Mouse (Mus musculus) CH12.LX (cell line): ENCODE measurements around the gene Zc3h4. TPM values are rescaled to one million over a fixed set of nuclear protein-coding genes. Genes with fewer than 3 reads are reported as not detected.

Source experiments
- DNase-seq: peaks from one replicate; pipeline ENCODE4 v3.0.0-alpha.2; 2013; ENCODE audit errors: extremely low read depth
- H3K27ac ChIP-seq: 2 replicates; pipeline ENCODE4 v1.5.1; 2012; ENCODE audit warnings: low read depth, mild to moderate bottlenecking, control low read depth, moderate library complexity; ENCODE audit not compliant: insufficient read depth
- H3K27me3 ChIP-seq: replicated peaks from 2 replicates; pipeline ENCODE3; 2012; ENCODE audit warnings: inconsistent platforms
- H3K36me3 ChIP-seq, 2 experiments: replicated peaks in 1 of 2; 2 replicates each; pipeline versions ENCODE3 to v1.6.1; 2012; ENCODE audit warnings: inconsistent platforms in 1 of 2, low read length in 1 of 2, mild to moderate bottlenecking in 1 of 2, mixed read lengths in 1 of 2, moderate library complexity in 1 of 2; ENCODE audit not compliant: control insufficient read depth in 1 of 2, insufficient read depth in 1 of 2
- H3K4me1 ChIP-seq, 2 experiments: 2 replicates each; pipeline ENCODE4 v1.6.1; 2012; ENCODE audit warnings: inconsistent platforms in 1 of 2, moderate library complexity in 1 of 2; ENCODE audit not compliant: insufficient read depth in 2 of 2, control insufficient read depth in 1 of 2
- H3K4me2 ChIP-seq: 2 replicates; pipeline ENCODE4 v1.6.1; 2012; ENCODE audit warnings: low read depth, mild to moderate bottlenecking, control low read depth; ENCODE audit not compliant: poor library complexity, insufficient read depth, severe bottlenecking
- H3K4me3 ChIP-seq, 3 experiments: fragments of 150-350 bp in 1 of 3; sonication (generic) in 1 of 3; replicated peaks in 1 of 3; 2 replicates each; pipeline versions ENCODE3 to v1.5.1; 2011 to 2012; ENCODE audit warnings: low read depth in 2 of 3, low read length in 2 of 3, mild to moderate bottlenecking in 2 of 3, moderate library complexity in 2 of 3, control low read depth in 1 of 3, improper control_type of control experiment in 1 of 3, inconsistent platforms in 1 of 3, mixed read lengths in 1 of 3; ENCODE audit not compliant: poor library complexity in 1 of 3
- H3K79me2 ChIP-seq: replicated peaks from 2 replicates; pipeline ENCODE4 v1.6.1; 2012; ENCODE audit warnings: mild to moderate bottlenecking, moderate library complexity; ENCODE audit not compliant: control insufficient read depth, poor library complexity, insufficient read depth, severe bottlenecking; ENCODE audit errors: extremely low read depth
- H3K9ac ChIP-seq: 2 replicates; pipeline ENCODE4 v1.6.1; 2012; ENCODE audit warnings: low read depth, mild to moderate bottlenecking, control low read depth, moderate library complexity; ENCODE audit not compliant: insufficient read depth
- H3K9me3 ChIP-seq: replicated peaks from 2 replicates; pipeline ENCODE3; 2012; ENCODE audit warnings: low read length, inconsistent platforms, mixed read lengths
- CHD2 ChIP-seq: IDR thresholded peaks from 2 replicates; pipeline ENCODE4 v1.6.1; 2011; ENCODE audit warnings: low read length, improper control_type of control experiment
- MAZ ChIP-seq: IDR thresholded peaks from 2 replicates; pipeline ENCODE4 v1.6.1; 2012; ENCODE audit warnings: low read depth, mild to moderate bottlenecking, inconsistent platforms, low read length, improper control_type of control experiment, moderate library complexity
- NRF1 ChIP-seq: IDR thresholded peaks from 2 replicates; pipeline ENCODE4 v1.6.1; 2014; ENCODE audit warnings: low read depth, mild to moderate bottlenecking, inconsistent platforms, low read length, improper control_type of control experiment, moderate library complexity
- PAX5 ChIP-seq: IDR thresholded peaks from 2 replicates; pipeline ENCODE4 v1.6.1; 2012; ENCODE audit warnings: low read length, inconsistent platforms, mixed read lengths
- POLR2A ChIP-seq: IDR thresholded peaks from 2 replicates; pipeline ENCODE4 v1.6.1; 2011; ENCODE audit warnings: low read depth, mild to moderate bottlenecking, improper control_type of control experiment, low read length
- USF1 ChIP-seq: IDR thresholded peaks from 2 replicates; pipeline ENCODE4 v1.6.1; 2014; ENCODE audit warnings: low read depth, mild to moderate bottlenecking, inconsistent platforms, low read length, improper control_type of control experiment
- dilution Hi-C: fragments of 300-500 bp; cut with MboI; formaldehyde crosslinking; loops from 2 replicates; pipeline ENCODE4 v1.14.3; 2020; ENCODE audit warnings: low sequenced_read_pairs; ENCODE audit not compliant: extremely low pct_unique_long_range_greater_than_20kb, extremely low pct_ligation_motif_present
- in situ Hi-C: fragments of 300-500 bp; cut with MboI; formaldehyde crosslinking; loops from 3 replicates; pipeline ENCODE4 v1.14.3; 2019; ENCODE audit warnings: low sequenced_read_pairs, low pct_ligation_motif_present, low pct_unique_long_range_greater_than_20kb, mixed read lengths
- polyA plus RNA-seq: library from polyadenylated mRNA; unstranded; fragments of >175 nt; gene quantifications from 2 replicates; pipeline ENCODE4 v1.2.1, GENCODE M21; 2012; ENCODE audit warnings: low read depth; ENCODE audit not compliant: insufficient read length
- total RNA-seq, 2 experiments: library from RNA; depleted of rRNA; stranded (reverse); fragments of 300-350 nt in 1 of 2; fragments of >200 nt in 1 of 2; gene quantifications; 2 replicates each; pipeline ENCODE4 v1.2.3; 2012 to 2014

Zc3h4 gene
- total and polyA plus RNA-seq, 3 experiments: 10.0 to 34.0 (median 30.4) TPM

DNA sequence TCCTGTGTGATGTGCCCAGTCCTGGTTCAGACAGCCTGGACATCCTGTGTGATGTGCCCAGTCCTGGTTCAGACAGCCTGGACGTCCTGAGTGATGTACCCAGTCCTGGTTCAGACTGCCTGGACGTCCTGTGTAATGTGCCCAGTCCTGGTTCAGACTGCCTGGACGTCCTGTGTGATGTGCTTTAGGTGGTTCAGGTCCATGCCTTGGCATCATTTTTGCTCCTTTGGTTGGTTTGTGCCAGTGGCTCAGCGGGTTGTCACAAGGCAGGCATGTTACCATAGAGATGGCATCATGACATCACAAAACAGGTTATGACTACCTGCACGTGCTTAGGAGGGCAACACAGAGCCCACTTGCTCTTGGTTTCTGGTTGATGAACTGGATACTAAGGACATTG, 10.4 kb downstream of the Zc3h4 start:
- Histone ChIP-seq H3K9ac (no peak overlapping the region), H3K79me2 (peaks cover 16% of the 10 kb centered on the region), H3K4me1 (peaks cover 18 to 69% of the 10 kb centered on the region in 2 experiments), H3K27me3 (no peaks in the 10 kb centered on the region), H3K27ac (no peak overlapping the region), H3K9me3 (no peaks in the 10 kb centered on the region), H3K4me2 (no peak overlapping the region), H3K4me3 (no peak overlapping the region)
- dilution Hi-C loops: no loop called here
- in situ Hi-C loops: no loop called here
- TF ChIP-seq PAX5: no peak
- no peak for TF ChIP-seq USF1
- no peak for TF ChIP-seq MAZ
- no peak for TF ChIP-seq CHD2
- TF ChIP-seq, all 38 proteins: peak for 0
- H3K36me3 ChIP-seq: peaks cover 15 to 76% of the 10 kb centered on the region in 2 experiments
- DNase-seq: no peak

GRCm38 (mm10) chr7:16412220-16412896, 11.6 kb downstream of the Zc3h4 start:
- H3K27ac ChIP-seq: no peak overlapping the region
- peaks cover 26 to 82% of the 10 kb centered on the region in 2 experiments for H3K36me3 ChIP-seq
- dilution Hi-C loops: no loop called here

GRCm38 (mm10) chr7:16412930-16413329, 12.2 kb downstream of the Zc3h4 start:
- dilution Hi-C loops: no loop called here
- H3K27me3 ChIP-seq: no peaks in the 10 kb centered on the region
- no peak overlapping the region for H3K9ac ChIP-seq
- no peak overlapping the region for H3K27ac ChIP-seq
- H3K9me3 ChIP-seq: no peaks in the 10 kb centered on the region
- H3K4me3 ChIP-seq: no peak overlapping the region
- peaks cover under 1% of the 10 kb centered on the region; the same call in 1 of the 2 replicates for H3K79me2 ChIP-seq
- TF ChIP-seq NRF1 (no peak), PAX5 (no peak)
- peaks cover 15 to 53% of the 10 kb centered on the region in 2 experiments for H3K4me1 ChIP-seq
- H3K4me2 ChIP-seq: no peak overlapping the region
- no peak for DNase-seq
- in situ Hi-C loops: no loop called here
- H3K36me3 ChIP-seq: peaks cover 28 to 82% of the 10 kb centered on the region in 2 experiments

More at GRCm38 (mm10) chr7:16412220-16412896, 11.6 kb downstream of the Zc3h4 start:
- H3K4me1 ChIP-seq: peaks cover 15 to 59% of the 10 kb centered on the region in 2 experiments
- no peaks in the 10 kb centered on the region for H3K9me3 ChIP-seq
- no peak overlapping the region for H3K4me2 ChIP-seq
- in situ Hi-C loops: no loop called here
- TF ChIP-seq POLR2A (0 out of 2 replicates have a peak, but pooled peaks have one; percentile 2), NRF1 (no peak)
- TF ChIP-seq, all 38 proteins: peak for 1
- no peaks in the 10 kb centered on the region for H3K27me3 ChIP-seq
- peaks cover 6% of the 10 kb centered on the region for H3K79me2 ChIP-seq
- H3K9ac ChIP-seq: no peak overlapping the region
- H3K4me3 ChIP-seq: no peak overlapping the region
- DNase-seq: no peak
